Mouse (Mus musculus) midbrain, postnatal 0 days (tissue): Measurements from ENCODE around the gene Psmb5. TPM values are rescaled to one million over a fixed set of nuclear protein-coding genes. Genes with fewer than 3 reads are reported as not detected.

Source experiments
- ATAC-seq: fragments of 200-750 bp; cut with Nextera tagmentation; 2 replicates; pipeline ENCODE4 v1.8.0; 2017; ENCODE audit warnings: moderate number of reproducible peaks, mild to moderate bottlenecking, moderate TSS enrichment, moderate library complexity; ENCODE audit not compliant: low FRiP score
- DNase-seq: peaks from one replicate; pipeline ENCODE4 v3.0.0-alpha.2; 2015; ENCODE audit warnings: low spot score
- H3K27ac ChIP-seq: fragments of 300-500 bp; sonication (generic); 2 replicates; pipeline ENCODE4 v1.5.1; 2014; ENCODE audit warnings: low read depth, mild to moderate bottlenecking, low read length, mixed read lengths
- H3K27me3 ChIP-seq: fragments of 300-500 bp; sonication (generic); 2 replicates; pipeline ENCODE4 v1.6.1; 2014; ENCODE audit warnings: low read length, control low read depth, mixed read lengths; ENCODE audit not compliant: insufficient read depth
- H3K36me3 ChIP-seq: fragments of 300-500 bp; sonication (generic); 2 replicates; pipeline ENCODE4 v1.6.1; 2014; ENCODE audit warnings: low read length, control low read depth, mixed read lengths; ENCODE audit not compliant: insufficient read depth
- H3K4me1 ChIP-seq: fragments of 300-500 bp; sonication (generic); 2 replicates; pipeline ENCODE4 v1.6.1; 2014; ENCODE audit warnings: mild to moderate bottlenecking, control low read depth, antibody characterized with exemption, low read length, mixed read lengths; ENCODE audit not compliant: insufficient read depth
- H3K4me2 ChIP-seq: fragments of 300-500 bp; sonication (generic); 2 replicates; pipeline ENCODE4 v1.6.1; 2014; ENCODE audit warnings: low read depth, mild to moderate bottlenecking, low read length, mixed read lengths; ENCODE audit not compliant: poor library complexity, severe bottlenecking
- H3K4me3 ChIP-seq: fragments of 300-500 bp; sonication (generic); 2 replicates; pipeline ENCODE4 v1.5.1; 2014; ENCODE audit warnings: low read depth, mild to moderate bottlenecking, low read length, moderate library complexity
- H3K9ac ChIP-seq: fragments of 300-500 bp; sonication (generic); replicated peaks from 2 replicates; pipeline ENCODE4 v1.6.1; 2014; ENCODE audit warnings: mild to moderate bottlenecking, low read length, moderate library complexity, mixed read lengths; ENCODE audit not compliant: poor library complexity, severe bottlenecking
- H3K9me3 ChIP-seq: fragments of 300-500 bp; sonication (generic); 2 replicates; pipeline ENCODE4 v1.6.1; 2016; ENCODE audit warnings: low read length, control low read depth
- CTCF ChIP-seq: IDR thresholded peaks from 2 replicates; pipeline ENCODE4 v1.5.1; 2016; ENCODE audit warnings: antibody characterized with exemption, mild to moderate bottlenecking
- WGBS: fragments of 180-500 bp; shearing (Covaris S2); extraction: QIAGEN DNeasy Blood & Tissue Kit; methylation state at CpG from one replicate; pipeline ENCODE4 v1.1.7; 2014; 5-methylcytosine and 5-hydroxymethylcytosine counted together
- polyA plus RNA-seq: library from polyadenylated mRNA; unstranded; fragments of >200 nt; fragmentation: Nextera tagmentation; extraction: Ambion mirVana; gene quantifications from 2 replicates; pipeline ENCODE4 v1.2.1, GENCODE M21; 2015
- total RNA-seq: library from RNA; depleted of rRNA; stranded (reverse); fragments of >200 nt; gene quantifications from 2 replicates; pipeline ENCODE4 v1.2.3, GENCODE M21; 2014

Psmb5 gene
- total and polyA plus RNA-seq, 2 experiments from 2014 or later: 197 to 404 TPM

DNA sequence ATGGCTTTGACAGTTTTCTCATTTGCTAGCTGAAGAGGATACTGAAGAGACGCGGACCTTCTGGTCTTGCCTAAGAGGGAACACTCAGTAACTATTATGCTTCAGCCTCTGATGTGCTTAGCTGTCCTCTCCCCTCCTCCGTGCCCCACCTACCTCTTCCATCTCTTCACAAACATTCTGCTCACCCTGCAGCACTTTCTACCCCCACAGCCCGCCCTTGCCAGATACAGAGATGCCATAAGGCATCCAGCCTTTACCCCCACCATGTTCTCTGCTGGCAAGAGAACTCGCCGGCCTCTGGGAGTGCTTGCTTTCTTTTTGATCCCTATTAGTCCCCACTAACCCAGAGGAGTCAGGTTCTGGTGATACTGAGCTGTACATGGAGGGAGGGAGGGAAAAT lies 7.2 kb downstream of the Psmb5 start:
- Histone ChIP-seq H3K9ac (no peak overlapping the region), H3K36me3 (peaks cover 11% of the 10 kb centered on the region), H3K4me1 (no peaks in the 10 kb centered on the region), H3K9me3 (no peaks in the 10 kb centered on the region), H3K27ac (no peak overlapping the region), H3K4me3 (no peak overlapping the region), H3K4me2 (no peak overlapping the region), H3K27me3 (no peaks in the 10 kb centered on the region)
- no peak for ATAC-seq
- 85% methylated on average over 6 of the region's 6 CpGs for WGBS
- no peak for TF ChIP-seq CTCF
- no peak for DNase-seq

DNA sequence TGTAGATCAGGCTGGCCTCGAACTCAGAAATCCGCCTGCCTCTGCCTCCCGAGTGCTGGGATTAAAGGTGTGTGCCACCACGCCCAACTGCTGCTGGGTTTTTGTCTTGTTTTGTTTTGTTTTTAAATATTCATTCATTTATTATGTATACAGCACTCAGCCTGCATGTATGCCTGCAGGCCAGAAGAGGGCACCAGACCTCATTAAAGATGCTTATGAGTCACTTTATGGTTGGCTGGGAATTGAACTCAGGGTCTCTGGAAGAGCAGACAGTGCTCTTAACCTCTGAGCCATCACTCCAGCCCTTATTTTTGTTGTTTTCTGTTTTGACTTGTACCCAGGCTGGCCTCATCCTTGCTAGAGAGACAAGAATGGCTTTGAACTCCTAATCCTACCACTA lies 7.9 kb downstream of the Psmb5 start:
- Histone ChIP-seq H3K27ac (no peak overlapping the region), H3K4me3 (no peak overlapping the region), H3K27me3 (no peaks in the 10 kb centered on the region), H3K4me1 (no peaks in the 10 kb centered on the region), H3K36me3 (peaks cover 11% of the 10 kb centered on the region), H3K4me2 (no peak overlapping the region), H3K9ac (no peak overlapping the region), H3K9me3 (no peaks in the 10 kb centered on the region)
- no peak for ATAC-seq
- WGBS: 66% methylated on average over 4 of the region's 4 CpGs
- TF ChIP-seq CTCF: peak; percentile 67
- peak; percentile 44 for DNase-seq

DNA sequence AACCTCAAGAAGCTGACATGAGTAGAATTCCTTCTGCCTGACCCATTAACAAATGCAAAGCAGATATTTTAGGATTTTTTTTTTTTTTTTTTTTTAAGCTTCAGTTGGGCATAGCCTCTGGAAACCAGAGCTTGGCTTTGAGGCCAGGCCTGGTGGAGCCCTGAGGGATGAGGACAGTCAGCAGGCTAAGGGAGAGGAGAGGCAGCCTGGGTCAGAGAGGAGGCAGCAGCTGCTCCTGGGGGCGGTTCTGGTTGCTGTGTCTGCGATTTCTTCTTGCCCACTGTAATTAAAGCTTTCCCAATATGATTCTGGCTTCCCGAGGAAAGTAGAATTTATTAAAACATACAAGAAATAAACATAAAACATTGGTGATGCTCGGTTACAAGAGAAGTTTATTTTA lies 8.6 kb downstream of the Psmb5 start:
- 81% methylated on average over 4 of the region's 4 CpGs for WGBS
- Histone ChIP-seq H3K36me3 (peaks cover 11% of the 10 kb centered on the region), H3K9me3 (no peaks in the 10 kb centered on the region), H3K9ac (no peak overlapping the region), H3K27me3 (no peaks in the 10 kb centered on the region), H3K27ac (no peak overlapping the region), H3K4me3 (no peak overlapping the region), H3K4me1 (peaks cover under 1% of the 10 kb centered on the region; the same call in 1 of the 2 replicates), H3K4me2 (no peak overlapping the region)
- TF ChIP-seq CTCF: no peak
- DNase-seq (no peak), ATAC-seq (no peak)

DNA sequence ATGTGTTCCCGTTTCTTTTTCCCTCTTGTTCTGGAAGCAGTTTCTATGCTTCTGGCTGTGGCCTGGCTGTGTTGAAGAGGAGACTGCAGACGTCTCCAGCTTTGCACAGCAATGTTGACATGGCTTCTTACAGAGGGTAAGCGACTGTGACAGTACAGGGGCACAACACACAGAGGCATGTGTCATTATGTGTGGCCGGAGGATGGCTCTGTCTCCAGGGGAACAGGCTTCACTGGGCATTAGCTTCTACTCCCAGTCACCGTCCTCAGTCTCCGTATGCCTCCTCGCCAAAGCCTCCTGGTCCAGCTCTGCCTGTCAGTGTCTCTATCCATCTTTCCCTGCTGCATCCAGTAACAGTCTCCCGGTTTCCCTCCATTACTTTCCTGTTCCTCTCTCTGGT lies 10.6 kb downstream of the Psmb5 start:
- Histone ChIP-seq H3K4me3 (no peak overlapping the region), H3K4me2 (no peak overlapping the region), H3K4me1 (peaks cover 6% of the 10 kb centered on the region; the same call in 1 of the 2 replicates), H3K36me3 (no peaks in the 10 kb centered on the region), H3K27me3 (no peaks in the 10 kb centered on the region), H3K9me3 (no peaks in the 10 kb centered on the region), H3K9ac (no peak overlapping the region), H3K27ac (no peak overlapping the region)
- ATAC-seq: no peak
- no peak for TF ChIP-seq CTCF
- no peak for DNase-seq
- WGBS: 42% methylated on average over 8 of the region's 8 CpGs

DNA sequence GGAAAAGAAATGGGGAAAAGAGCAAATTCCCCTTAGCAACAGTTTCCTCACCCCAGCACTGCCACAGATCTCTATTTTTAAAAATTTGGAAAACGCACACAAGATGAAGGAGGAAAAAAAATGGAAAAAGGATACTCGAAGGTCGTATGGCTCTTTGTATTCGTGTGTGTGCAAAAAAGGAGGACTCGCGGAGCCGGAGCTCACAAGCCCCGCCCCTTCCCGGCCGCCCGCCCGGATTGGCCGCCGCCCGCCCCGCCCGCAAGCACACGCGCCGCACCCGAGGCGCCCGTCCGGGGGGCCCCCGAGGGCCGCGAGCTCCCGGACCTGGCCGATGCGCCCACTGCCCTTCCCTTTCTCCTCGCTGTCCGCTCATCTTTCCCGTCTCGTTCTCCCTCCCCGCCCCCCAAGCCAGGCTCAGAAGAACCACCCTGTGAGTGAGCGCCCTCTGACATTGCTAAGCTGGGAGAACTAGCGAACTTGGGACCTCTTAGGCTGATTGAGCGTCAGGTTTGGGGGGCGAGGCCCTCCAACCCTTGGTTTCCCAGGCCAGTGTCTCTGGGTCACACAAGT lies 12.0 kb downstream of the Psmb5 start, which contains the start of gene 4931414P19Rik:
4931414P19Rik (minus strand) TSS at position 242 of the 570 bp plus-strand sequence.
- Histone ChIP-seq H3K27ac (peak within 1 kb of the TSS; percentile 49), H3K36me3 (no peaks in the 10 kb centered on the region), H3K4me2 (peak within 1 kb of the TSS; percentile 52), H3K4me1 (peaks cover 6% of the 10 kb centered on the region; the same call in 1 of the 2 replicates), H3K9ac (peak within 1 kb of the TSS; percentile 54), H3K9me3 (no peaks in the 10 kb centered on the region), H3K4me3 (peak within 1 kb of the TSS; percentile 35), H3K27me3 (no peaks in the 10 kb centered on the region)
- TF ChIP-seq CTCF: no peak
- WGBS: under 1% methylated on average over 33 of the region's 39 CpGs
- DNase-seq (peak; percentile 74), ATAC-seq (peak; percentile 22; the same call in 1 of the 2 replicates)

DNA sequence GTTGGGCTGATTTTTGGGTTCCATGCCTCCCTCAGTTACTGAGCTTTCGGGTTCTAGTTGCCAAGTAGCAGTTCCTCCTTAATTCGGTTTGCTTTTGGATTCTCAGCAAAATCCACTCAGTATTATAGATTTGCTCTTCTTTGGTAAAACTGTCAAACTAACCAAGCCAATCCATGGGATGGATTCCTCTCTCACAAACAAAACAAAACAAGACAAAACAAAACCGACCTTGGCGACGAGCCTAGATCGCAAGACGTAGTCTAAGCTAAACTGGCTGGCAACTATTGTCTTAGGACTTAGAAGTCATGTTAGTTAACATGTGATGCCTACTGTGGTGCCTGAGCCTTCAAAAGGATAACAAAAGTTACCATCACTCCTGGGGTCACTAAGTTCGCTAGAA lies 14.1 kb downstream of the Psmb5 start:
- ATAC-seq (no peak), DNase-seq (no peak)
- TF ChIP-seq CTCF: no peak
- Histone ChIP-seq H3K9ac (no peak overlapping the region), H3K36me3 (no peaks in the 10 kb centered on the region), H3K4me3 (peak overlapping the region; percentile 52), H3K4me1 (peaks cover 6% of the 10 kb centered on the region; the same call in 1 of the 2 replicates), H3K4me2 (peak overlapping the region; percentile 53), H3K27me3 (no peaks in the 10 kb centered on the region), H3K9me3 (no peaks in the 10 kb centered on the region), H3K27ac (peak overlapping the region; percentile 97)
- WGBS: 79% methylated on average over 8 of the region's 8 CpGs
